Mouse (Mus musculus): Measurements from ENCODE around the gene Neurod2.

Gene Neurod2

DNA sequence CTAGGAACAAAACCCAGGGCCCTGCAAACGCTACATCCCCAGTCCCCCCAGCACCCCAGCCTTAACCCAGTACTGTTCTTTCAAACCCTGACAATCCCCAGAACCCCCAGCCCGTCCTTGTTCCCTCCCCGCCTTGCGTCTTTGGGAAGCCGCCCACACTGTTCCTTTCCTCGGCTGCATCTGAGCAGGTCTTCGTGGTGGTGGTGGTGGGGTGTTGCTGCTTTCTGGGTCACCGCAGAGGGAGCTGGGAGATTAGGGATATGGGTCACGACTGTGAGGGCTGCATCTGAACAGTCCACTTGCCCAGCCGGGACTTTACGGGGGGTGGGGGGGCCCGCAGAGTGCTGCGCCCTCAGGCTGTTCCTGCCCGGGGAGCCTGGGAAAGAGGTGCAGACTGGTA, 25.0 kb upstream of the Neurod2 start:
- no peak for DNase-seq (ENCODE audit: low read depth in 2 of 2, low spot score in 2 of 2)

DNA sequence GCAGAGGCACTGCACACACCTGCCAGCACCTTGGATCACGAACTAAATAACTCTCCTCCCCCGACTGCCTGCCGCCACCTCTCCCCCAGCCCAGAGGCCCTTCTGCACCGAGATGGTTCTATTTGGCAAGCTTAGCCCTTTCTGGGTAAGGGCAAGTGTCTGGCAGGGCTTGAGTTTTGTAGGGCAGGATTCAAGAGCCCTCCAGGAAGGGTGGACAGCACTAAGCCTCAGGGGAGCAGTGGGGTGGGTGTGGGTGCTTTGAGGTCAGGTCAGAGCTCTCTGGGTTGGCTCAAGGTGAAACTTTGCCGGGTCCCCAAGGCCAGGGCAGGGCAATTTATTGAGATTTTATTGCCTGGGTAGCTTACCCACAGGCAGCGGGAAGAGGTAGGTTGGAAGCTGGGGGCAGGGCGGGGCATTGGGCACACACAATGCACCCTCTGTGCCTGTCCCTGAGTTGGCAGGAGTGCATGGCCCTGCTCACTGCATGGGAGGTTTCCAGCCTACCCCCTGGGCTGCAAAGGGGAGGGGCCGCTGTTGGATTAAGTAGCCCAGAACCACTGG, 24.3 kb upstream of the Neurod2 start:
- no peak for DNase-seq (ENCODE audit: low read depth in 2 of 2, low spot score in 2 of 2)

DNA sequence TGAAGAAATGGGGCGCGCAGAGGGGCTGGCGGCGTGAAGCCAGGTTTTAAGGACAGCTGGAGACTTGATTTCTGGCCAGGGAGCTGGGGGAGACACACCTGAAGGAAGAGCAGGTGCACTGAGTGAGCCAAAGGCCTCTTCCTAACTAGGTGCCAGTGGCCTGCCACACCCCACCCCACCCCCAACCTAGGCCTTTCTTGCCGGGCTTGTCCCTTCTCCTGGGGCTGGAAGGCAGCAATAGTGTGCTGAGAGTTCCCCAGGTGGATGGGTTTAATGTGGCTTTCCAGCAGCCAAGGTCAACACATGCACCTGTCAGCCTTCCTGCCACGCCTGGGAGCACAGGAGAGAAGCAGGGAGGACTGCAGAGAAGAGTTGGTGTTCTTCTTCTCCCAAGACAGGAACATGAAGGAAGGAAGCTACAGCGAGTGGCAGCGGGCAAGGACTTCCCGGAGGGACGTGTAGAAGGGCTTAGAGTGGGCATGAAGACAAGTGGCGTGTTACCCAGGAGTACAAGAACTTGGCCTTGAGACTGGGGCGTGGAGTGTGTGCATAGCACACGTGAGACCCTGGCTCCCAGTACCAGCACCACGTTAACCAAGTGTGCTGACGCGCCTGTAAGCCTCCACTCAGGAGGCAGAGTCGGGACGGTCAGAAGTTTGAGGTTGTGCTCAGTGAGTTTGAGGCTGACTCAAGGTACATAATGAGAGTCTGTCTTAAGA, 23.0 kb upstream of the Neurod2 start:
- no peak for DNase-seq (ENCODE audit: low read depth in 2 of 2, low spot score in 2 of 2)

DNA sequence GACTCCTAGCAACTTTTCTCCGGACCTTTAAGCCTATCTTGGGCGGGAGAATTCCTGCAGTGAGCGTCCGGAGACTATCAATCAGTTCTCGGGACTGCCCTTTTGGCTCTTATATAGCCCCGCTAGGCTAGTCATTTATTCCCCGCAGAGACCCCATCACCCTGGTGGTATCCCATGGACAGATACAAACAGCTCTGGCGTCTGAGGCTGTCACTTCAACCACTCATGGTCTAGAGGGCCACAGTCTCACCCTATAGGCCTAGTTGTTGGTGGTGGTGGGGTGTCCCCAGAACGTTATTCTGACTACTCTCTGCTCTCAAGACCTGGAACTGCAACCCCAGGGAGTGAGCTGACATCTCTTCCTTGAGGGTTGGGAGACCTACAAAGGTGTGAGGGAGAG, 19.9 kb upstream of the Neurod2 start:
- DNase-seq (ENCODE audit: low read depth in 2 of 2, low spot score in 2 of 2): no peak

DNA sequence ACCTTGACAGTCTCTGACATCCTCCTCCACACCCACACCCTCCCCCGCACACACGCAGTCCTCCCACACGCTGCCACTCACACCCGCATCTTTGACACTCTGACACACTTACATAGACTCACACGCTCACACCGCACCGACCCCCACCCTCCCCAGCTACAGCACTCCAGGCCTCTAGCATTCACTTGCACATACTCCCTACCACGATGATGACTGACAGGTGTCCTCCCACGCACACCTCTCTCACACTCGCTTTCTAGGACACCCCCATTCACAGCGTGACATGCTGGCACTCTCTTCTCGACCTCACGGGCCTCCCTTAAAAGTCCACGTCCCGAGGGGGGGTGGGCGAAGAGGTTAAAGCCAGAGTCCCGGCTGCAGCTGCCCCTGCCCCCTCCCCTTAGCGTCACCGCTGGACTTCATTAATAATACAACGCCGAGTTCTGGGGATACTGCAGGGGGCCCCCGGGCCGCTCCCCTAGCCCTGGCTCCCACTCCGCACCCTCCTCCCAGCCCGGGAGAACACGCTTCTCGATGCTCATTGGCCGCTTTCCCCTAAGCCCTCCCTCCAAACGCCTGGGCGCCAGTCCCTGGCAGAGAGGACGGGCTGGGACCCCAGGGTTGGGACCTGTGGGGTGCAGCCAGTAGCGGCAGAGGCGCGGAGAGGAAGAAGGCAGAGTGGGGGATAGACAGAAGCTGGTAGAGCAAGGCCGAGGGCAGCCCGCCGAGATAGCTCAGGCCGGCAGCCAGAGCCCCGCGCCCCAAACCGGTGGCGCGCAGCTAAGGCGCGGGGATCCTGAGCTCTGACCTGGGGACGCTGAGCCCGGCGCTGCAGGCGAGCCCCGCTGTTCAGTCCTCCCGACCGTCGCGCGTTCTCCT, 18.9 kb upstream of the Neurod2 start, which contains the start of gene Ppp1r1b:
Gene Ppp1r1b, plus strand, starts transcription at position 322 of the 879 bp plus-strand sequence.
- DNase-seq (ENCODE audit: low read depth in 2 of 2, low spot score in 2 of 2): peak in 1 of 2 experiments; percentile 55

DNA sequence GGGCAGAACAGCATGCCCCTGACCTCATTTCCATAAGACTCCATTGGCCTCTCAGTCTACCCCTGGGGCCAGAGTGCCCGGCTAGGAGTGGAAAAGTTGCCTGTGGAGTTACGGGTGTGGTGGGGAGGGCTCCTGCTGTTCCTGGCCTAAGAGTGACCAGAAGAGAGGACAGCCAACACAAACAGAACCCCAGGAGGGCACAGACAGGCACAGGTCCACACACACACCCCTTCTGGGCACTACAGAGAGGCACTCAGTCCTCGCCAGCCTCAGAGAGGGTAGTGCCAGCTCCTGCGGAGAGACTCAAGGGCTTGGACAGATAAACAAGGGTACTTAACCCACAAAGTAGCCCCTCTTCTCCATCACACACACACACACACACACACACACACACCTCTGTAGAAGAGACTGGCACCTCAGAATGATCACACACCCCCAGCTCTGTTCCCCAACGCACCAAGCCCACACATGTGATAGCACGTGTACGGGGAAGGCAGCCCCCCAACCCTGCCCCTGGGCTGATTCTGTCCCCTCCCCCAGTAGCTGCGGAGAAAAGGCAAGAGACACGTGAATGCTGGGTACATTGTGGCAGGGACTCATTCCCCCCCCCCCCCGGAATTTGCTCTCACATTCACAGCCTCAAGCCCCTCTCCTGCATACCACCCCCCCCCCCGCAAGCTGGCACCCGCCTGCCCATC, 18.1 kb upstream of the Neurod2 start:
- no peak for DNase-seq (ENCODE audit: low read depth in 2 of 2, low spot score in 2 of 2)

DNA sequence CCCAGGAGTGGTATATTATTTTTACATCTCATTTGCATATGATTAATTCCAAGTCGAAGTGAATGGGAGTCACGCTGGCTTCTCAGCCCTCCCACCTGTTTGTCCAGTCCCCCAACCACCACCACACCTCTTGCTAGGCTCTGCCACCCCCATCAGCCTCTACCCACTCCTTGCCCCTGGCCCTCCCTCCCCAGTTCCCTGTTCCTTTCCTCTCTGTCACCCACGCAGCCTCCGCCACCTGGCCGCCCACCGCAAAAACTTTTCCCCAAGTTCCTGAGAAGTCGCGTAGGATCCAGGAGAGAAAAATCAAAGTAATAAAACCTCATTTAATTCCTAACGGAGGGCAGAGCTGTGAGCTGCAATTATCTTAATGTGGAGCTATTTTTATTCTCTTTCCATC, 16.7 kb upstream of the Neurod2 start:
- no peak for DNase-seq (ENCODE audit: low read depth in 2 of 2, low spot score in 2 of 2)

DNA sequence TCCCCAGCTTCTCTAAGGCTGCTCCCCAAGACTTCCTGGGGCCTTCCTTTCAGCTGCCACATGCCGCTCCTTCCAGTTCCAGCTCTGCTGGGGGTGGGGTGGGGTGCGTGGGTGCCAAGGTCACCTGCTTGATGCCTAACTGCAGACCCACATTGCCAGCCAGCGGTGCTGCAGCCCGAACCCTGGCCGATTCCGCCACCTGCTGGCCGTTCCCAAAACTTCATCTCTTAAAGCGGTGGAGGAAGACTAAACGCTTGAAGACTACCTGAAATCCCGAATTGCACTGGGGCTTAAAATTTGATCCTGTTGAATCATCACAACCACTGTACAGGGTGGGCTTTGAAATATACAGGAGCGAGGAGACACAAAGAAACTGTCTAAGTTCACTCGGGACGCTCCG, 15.8 kb upstream of the Neurod2 start:
- peak; percentile 63 to 71 for DNase-seq (ENCODE audit: low read depth in 2 of 2, low spot score in 2 of 2)

DNA sequence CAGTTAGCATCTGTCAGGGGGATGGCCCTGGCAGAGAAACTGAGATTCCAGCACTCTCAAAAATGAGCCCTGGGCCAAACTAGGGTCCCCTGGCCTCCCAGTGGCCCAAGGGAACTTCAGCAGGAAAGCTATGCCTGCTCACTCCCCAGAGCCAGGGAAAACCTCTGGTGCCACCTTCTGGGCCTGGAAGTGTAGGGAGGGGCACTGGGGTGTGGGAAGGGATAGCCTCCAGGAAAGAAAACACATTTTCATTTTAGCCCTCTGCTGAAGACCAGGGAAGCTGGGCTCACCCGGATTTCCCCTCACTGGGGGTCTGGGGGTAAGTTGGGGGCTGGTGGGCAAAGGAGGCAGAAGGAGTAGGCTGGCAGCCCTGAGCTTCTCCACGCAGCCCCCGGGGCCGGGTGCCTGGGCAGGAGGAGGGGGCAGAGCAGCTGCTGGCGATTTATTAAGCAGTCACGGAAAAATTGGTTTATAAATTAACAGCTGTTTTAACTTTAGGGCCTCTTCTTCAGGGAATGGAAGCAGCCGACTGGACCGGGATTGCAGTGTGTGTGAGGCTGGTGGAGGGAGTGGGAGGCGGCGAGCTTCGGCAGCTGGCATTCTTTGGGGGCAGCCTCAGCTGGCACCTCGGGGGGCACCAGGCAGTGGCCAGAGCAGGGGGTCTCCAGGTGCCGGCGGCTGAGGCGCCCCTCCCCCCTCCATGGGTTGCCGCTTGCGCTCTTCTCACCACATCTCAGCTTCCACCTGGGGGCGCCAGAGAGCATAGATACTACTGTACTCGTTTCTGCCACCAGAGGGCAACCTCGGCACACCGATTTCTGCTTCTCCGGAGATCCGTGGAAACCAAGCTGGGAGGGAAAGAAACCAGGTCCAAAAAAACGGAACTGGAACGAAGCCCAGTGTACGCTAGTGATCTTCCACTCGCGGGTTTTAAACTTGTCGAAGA, 12.8 kb upstream of the Neurod2 start:
- DNase-seq (ENCODE audit: low read depth in 2 of 2, low spot score in 2 of 2): peak; percentile 89 to 94

DNA sequence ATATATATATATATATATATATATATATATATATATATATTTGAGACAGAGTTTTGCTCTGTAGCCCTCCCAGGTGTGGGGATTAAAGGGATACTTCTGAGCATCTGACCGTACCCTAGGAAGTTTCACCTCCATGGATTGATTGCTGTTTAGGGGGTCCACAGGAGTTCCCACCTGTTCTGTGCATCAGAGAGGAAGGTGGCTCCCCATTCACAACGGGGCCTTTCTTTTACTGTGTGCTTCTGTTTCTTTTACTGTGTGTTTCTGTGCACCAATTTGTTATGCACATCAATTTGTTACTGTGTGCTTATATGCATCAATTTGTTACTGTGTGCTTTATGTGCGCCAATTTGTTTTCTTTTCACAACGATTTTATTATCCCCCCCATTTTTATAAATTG, 11.7 kb upstream of the Neurod2 start:
- DNase-seq (ENCODE audit: low read depth in 2 of 2, low spot score in 2 of 2): no peak

DNA sequence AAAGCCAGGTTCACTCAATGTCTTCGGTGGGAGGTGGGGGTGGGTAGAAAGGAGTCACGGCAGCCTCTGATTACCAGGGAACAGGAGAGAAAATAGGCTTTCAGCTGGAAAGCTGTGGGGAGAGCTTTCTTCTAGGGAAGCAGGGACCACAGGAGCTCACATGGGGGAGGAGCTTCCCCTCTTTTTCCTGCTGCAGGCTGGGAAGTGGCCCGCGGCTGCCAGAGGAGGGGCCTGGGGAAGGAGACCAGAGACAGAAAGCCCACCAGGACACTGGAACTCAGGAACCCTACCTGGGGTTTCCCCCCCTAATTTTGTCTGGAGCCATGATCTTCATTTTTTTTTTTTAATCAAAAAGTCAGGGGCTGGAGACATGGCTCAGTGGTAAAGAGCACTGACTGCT, 11.1 kb upstream of the Neurod2 start:
- DNase-seq (ENCODE audit: low read depth in 2 of 2, low spot score in 2 of 2): no peak

DNA sequence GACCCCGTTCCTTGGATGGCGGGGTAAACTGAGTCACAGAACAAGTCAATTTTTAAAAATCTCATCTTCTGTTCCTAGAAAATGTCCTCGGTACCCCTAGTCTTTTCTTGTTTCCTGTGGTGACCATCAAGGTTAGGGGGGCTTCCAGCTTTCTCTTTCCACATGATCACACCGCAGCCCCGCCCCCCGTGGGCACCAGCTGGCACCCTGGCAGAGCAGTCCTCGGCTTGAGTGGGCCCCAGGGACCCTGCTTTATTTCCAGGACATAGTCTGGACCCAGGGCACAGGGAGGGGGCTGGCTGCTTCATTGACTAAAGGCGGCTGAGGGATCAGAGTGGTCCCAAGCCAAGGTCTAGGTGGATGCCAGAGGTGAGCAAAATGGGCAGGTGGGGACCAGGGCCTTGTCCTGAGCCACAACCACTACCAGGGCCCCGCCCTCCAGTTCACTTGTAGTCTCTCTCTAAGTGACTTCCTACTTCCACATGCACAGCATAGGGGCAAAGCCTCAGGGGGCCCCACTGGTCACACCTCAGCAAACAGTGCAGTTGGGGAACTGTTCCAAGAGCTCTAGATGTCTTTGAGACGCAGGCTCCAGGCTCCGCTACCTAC, 10.3 kb upstream of the Neurod2 start:
- DNase-seq (ENCODE audit: low read depth in 2 of 2, low spot score in 2 of 2): no peak

DNA sequence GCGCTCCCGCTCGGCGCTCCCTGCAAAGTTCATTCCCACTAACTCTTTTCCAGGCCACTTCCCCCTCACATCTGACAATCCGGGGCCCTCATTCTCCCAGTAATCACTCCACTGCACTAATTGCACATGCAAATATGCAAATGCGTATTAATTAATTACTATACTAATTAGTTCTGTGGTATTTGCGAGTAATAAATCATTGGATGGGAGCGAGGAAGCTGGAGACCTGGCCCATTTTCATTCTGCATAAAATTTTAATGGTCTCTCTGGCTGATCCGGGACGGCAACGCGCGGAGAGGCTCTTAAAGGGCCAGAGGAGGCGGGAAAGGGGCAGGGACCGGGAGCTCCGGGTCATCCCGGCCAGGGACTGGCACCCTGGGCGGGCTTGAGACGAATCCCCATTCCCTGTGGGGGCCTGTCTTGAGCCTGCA, 9.6 kb upstream of the Neurod2 start:
- no peak for DNase-seq (ENCODE audit: low read depth in 2 of 2, low spot score in 2 of 2)

DNA sequence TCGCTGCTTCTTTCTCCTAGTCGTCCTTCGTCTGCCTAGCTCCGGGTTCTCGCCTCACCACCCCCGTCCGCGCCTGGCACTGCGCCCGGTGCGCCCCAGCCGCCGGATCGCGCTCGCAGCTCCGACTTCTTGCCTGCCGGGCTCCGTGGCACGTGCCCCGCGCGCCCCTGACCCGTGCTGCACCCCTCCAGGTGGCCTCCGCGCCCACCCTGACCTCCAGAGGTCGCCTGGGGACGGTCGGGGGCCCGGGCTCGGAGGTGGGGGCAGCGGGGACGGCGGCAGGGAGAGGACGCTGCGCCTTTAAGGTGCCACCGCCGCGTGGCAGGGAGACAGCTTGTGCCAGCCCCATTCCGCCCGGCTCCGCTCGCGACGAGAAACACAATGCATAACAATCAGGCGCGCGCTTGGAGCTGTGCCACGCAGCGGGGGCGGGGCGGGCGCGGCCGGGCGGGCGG, 9.1 kb upstream of the Neurod2 start:
- no peak for DNase-seq (ENCODE audit: low read depth in 2 of 2, low spot score in 2 of 2)

DNA sequence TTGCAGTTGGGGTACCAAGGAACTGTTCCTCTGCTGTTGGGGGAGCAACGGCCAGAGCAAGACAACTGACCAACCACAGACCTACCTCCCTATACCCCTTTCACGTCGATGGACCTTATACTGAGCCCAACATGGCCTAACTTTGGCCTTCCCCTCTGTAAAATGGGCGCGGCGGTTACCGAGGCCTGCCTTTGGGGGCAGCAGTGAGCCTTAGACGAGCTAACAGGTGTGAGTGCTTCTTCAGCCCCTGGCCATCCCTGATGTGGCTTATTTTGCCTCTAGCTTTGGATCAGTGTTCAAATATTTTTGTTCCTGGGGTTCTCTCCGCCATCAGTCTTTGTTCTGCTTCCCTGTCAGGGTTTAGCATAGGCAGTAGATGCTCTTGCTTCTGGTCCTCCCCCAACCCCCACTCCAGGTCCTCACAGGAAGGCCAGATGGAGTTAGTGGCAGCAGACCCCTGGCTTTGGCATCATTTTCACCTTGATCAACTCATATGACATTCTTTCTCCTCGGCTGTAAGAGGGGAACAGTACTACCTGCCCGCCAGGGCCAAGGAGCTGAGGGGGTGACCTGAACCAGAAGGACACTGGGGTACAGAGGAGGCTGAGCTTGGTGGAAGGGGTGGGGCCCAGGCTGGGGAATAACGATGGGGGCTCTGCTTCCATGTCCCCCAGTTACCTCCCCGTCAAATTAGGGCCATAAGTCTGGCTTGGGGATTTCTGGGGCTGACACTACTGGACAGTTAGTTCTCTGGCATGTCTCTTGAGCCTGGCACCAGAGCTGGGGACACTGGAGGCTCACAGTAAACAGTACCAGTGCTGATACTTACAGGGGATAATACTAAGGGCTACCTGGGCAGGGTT, 7.0 kb upstream of the Neurod2 start:
- DNase-seq (ENCODE audit: low read depth in 2 of 2, low spot score in 2 of 2): no peak

DNA sequence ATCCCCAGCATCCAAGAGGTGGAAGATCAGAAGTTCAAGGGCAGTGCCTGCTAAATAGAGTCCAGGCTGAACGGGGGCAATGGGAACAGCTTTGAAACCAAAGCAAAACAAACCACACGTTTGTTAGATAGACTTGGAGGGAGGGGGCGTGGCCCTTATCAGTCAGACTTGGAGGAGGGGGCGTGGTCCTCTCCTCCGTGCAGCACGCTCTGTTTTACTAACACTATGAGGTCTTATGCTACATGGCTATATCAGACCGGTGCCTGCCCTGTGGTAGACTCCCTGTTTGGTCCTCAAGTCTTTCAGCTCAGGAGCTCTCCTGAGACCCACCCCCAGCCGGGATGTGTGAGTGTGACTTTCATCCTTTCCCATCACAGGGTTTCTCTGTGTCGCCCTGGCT, 5.8 kb upstream of the Neurod2 start:
- no peak for DNase-seq (ENCODE audit: low read depth in 2 of 2, low spot score in 2 of 2)

DNA sequence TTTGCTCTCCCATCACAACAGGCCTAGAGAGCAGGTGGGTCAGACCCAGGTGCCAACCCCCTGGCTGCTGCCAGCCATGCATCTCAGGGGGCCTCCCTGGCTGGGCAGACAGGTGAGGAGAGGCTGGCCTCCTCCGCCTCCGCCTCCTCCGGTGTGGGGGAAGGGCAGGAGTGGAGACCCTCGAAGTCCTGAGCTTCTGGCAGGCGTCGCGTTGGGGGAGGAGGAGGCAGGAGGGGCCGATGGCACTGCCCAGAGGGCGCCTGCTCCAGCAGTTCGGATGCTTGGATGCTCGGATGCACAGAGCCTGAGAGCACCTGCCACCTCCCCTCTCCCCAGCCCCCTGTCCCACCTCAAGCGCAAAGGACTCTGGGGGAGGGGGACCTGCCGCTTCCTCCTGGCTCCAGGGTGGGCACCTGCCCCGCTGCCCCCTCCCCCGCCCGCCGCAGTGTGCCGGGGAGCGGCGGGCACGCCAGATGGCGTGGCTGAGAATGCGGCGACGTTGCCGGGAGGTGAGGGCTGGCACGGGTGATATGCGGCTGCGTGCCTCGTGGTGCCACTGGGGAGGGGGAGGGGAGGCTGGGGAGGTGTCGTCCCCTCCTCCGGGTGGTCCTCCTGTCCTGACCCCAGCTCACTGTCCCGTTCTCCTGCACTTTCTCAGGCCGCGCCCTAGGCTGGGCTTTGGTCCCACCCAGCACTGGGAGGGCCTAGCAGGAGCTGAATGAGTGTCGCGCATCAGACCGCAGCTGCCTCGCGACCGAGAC, 4.7 kb upstream of the Neurod2 start:
- no peak for DNase-seq (ENCODE audit: low read depth in 2 of 2, low spot score in 2 of 2)

DNA sequence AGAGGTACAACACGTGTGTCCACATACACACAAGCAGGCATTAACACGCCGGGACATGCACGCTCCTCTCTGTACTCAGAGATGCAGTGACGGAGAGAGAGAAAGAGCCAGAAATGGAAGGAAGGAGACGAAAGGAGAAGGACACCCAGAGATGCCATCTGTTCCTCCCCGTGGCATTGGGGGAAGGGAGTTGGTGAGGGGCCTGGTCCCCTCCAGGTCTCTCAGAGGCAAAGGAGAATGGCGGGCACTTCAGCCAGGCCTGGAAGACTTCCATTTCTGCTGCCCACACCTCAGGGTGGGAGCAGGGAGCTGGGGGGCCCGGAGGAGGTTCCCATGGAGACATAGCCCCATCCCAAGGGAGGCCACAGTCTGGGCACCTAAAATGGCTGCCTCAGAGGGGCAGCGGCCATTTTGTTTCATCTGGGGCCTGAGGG, 3.8 kb upstream of the Neurod2 start:
- no peak for DNase-seq (ENCODE audit: low read depth in 2 of 2, low spot score in 2 of 2)
